Mouse (Mus musculus) monocyte, adult 5-6 weeks (primary cell): ENCODE measurements around the gene Eddm3b. TPM values are rescaled to one million over a fixed set of nuclear protein-coding genes. Genes with fewer than 3 reads are reported as not detected.
"Not testable (repeated sequence)": the region's sequence is repeated elsewhere in the genome, so short reads cannot be mapped to it uniquely, and the experiment has no call there.

Experiments used
- ATAC-seq: fragments of 153-309, 156-312 bp; replicated peaks from 2 replicates; pipeline ENCODE4 v1.8.0; 2017; ENCODE audit warnings: mild to moderate bottlenecking; ENCODE audit not compliant: low TSS enrichment, insufficient number of reproducible peaks, severe bottlenecking, poor library complexity, low FRiP score
- total RNA-seq: library from RNA; stranded (forward); fragments of 200-1000, 200-491, 200-594 nt; gene quantifications from 3 replicates; pipeline ENCODE4 v1.2.3, GENCODE M21; 2017

The Eddm3b gene
- total RNA-seq, 1 experiment from 2014 or later: not detected

- no peak for ATAC-seq
Measured at GRCm38 (mm10) chr14:51131086-51131815, 17.0 kb downstream of the Eddm3b start.

- peak; percentile 86 for ATAC-seq
Measured at GRCm38 (mm10) chr14:51132372-51132771, 18.1 kb downstream of the Eddm3b start.

- ATAC-seq: no peak; the same call in 1 of the 2 replicates
Measured at GRCm38 (mm10) chr14:51140342-51140741, 26.1 kb downstream of the Eddm3b start.

GRCm38 (mm10) chr14:51142119-51142518 lies 27.9 kb downstream of the Eddm3b start:
- no peak for ATAC-seq

- no peak for ATAC-seq
Measured at GRCm38 (mm10) chr14:51142568-51142967, 28.3 kb downstream of the Eddm3b start.

GRCm38 (mm10) chr14:51143287-51143686 lies 29.1 kb downstream of the Eddm3b start:
- ATAC-seq: no peak

GRCm38 (mm10) chr14:51143937-51144336 lies 29.7 kb downstream of the Eddm3b start:
- ATAC-seq: no peak

- no peak for ATAC-seq
Measured at GRCm38 (mm10) chr14:51144451-51144850, 30.2 kb downstream of the Eddm3b start.

GRCm38 (mm10) chr14:51145521-51145920 lies 31.3 kb downstream of the Eddm3b start:
- no peak for ATAC-seq

GRCm38 (mm10) chr14:51146685-51147084 lies 32.5 kb downstream of the Eddm3b start, which contains the start of gene Rnase1:
Gene Rnase1, minus strand, starts transcription at chr14:51146785.
- no peak for ATAC-seq

GRCm38 (mm10) chr14:51148006-51148405 lies 33.8 kb downstream of the Eddm3b start:
- no peak for ATAC-seq

- no peak for ATAC-seq
Measured at GRCm38 (mm10) chr14:51149164-51149563, 34.9 kb downstream of the Eddm3b start.

- ATAC-seq: no peak
Measured at GRCm38 (mm10) chr14:51150206-51150831, 36.1 kb downstream of the Eddm3b start.

- no peak for ATAC-seq
Measured at GRCm38 (mm10) chr14:51152249-51152870, 38.1 kb downstream of the Eddm3b start.

- no peak for ATAC-seq
Measured at GRCm38 (mm10) chr14:51156056-51156735, 42.0 kb downstream of the Eddm3b start.

GRCm38 (mm10) chr14:51156736-51157068 lies 42.5 kb downstream of the Eddm3b start:
- ATAC-seq: no peak; the same call in 1 of the 2 replicates

- no peak for ATAC-seq
Measured at GRCm38 (mm10) chr14:51157072-51157471, 42.8 kb downstream of the Eddm3b start.

GRCm38 (mm10) chr14:51161976-51162375 lies 47.8 kb downstream of the Eddm3b start, which contains the start of gene Rnase2b:
Gene Rnase2b, plus strand, starts transcription at chr14:51162260.
- not testable (repeated sequence) for ATAC-seq

GRCm38 (mm10) chr14:51163323-51163722 lies 49.1 kb downstream of the Eddm3b start:
- ATAC-seq: not testable (repeated sequence)
